Mouse (Mus musculus): ENCODE data around the gene Dpagt1. TPM values are rescaled to one million over a fixed set of nuclear protein-coding genes. Genes with fewer than 3 reads are reported as not detected.
"Not testable (repeated sequence)": the region's sequence is repeated elsewhere in the genome, so short reads cannot be mapped to it uniquely, and the experiment has no call there.

Dpagt1 gene
- total RNA-seq, 2 experiments from 2014 or later: 18.8 to 21.0 TPM

DNA sequence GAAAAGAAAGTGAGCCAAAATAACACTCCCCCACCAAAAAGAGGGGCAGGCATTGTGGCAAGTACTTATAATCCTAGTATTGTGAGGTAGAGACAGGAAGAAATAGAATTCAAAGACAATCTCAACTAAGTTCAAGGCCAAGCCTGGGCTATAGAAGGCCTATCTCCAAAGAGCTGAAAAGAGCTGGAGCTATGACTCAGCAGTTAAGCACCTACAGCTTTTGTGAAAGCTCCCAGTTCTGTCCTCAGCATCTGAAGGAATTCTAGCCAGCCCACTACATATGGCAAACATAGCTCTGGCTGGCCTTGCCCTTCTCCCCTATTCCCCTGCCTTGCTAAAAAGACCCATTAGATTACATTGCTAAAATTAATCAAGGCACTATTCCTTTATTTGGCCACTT lies 47.6 kb downstream of the Dpagt1 start:
- no peak for DNase-seq
- intact Hi-C loops (cut with DNase I): no loop called here

- intact Hi-C loops (cut with DNase I): no loop called here
- no peak for DNase-seq
These were observed 50.3 kb downstream of the Dpagt1 start for GRCm38 (mm10) chr9:44376141-44376540.

GRCm38 (mm10) chr9:44377335-44377734 lies 51.5 kb downstream of the Dpagt1 start:
- DNase-seq; intact Hi-C loops (cut with DNase I): not testable (repeated sequence)

DNA sequence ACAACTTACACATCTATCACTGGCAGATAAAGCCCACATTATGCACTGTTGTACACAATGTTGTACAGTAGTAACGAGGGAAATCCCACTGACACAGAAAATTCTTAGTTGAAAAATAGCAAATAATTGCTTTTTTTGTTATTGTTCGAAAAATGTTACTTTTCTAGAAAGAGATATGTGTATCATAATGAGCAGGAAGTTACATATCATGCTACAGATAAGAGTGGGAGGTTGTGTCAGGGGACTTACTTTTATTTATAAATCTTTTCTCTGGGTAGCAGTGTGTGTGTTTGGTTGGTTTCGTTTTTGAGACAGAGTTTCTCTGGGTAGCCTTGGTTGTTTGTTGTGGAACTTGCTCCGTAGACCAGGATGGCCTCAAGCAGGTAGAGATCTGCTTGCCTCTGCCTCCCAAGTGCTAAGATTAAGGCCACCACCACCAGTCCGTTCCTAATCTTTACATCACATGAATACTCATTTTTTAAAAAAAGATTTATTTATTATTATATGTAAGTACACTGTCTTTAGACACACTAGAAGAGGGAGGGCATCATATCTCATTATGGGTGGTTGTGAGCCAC lies 52.4 kb downstream of the Dpagt1 start:
- intact Hi-C loops (cut with DNase I): no loop called here
- DNase-seq: no peak

GRCm38 (mm10) chr9:44379054-44379834 lies 53.4 kb downstream of the Dpagt1 start, which contains the start of gene Hyou1:
Gene Hyou1 (plus strand): TSS chr9:44379490.
- peak; percentile 99 to 100 for DNase-seq
- intact Hi-C loops (cut with DNase I): no loop called here

GRCm38 (mm10) chr9:44379862-44380261 lies 54.0 kb downstream of the Dpagt1 start:
- intact Hi-C loops (cut with DNase I): loop anchor here (10.0 kb wide), 1 partner anchor 395 kb away; no protein-coding TSS in a partner anchor
- DNase-seq: no peak

Small RNA genes lying within 50 kb of the gene (microRNA-seq; reads per million reads assigned to microRNA genes)
- 0 reads per million in 2 experiments for gene Gm44335

Other genes with a start within 250 kb of the Dpagt1 start
- gene Mfrp, start 224.3 kb upstream of the Dpagt1 start, total RNA-seq (2021): not detected
- gene C1qtnf5, start 218.8 kb upstream of the Dpagt1 start, total RNA-seq (2021): 10 to 100 TPM; 15.2 to 19.5 TPM
- under 1 TPM in 1 of 2 experiments, not detected in 1; 0.12 TPM for gene Gm49380, start 212.5 kb upstream of the Dpagt1 start, total RNA-seq (2021)
- 10 to 100 TPM; 10.1 to 11.3 TPM for gene Rnf26, start 212.5 kb upstream of the Dpagt1 start, total RNA-seq (2021)
- gene Mcam, start 191.6 kb upstream of the Dpagt1 start, total RNA-seq (2021): 10 to 100 TPM; 81.2 to 82.3 TPM
- 10 to 100 TPM; 26.4 to 31.2 TPM for gene Cbl, start 92.0 kb upstream of the Dpagt1 start, total RNA-seq (2021)
- gene Ccdc153, start 85.3 kb upstream of the Dpagt1 start, total RNA-seq (2021): 1 to 10 TPM in 1 of 2 experiments, not detected in 1; 1.1 TPM
- 1 to 10 TPM; 2.0 to 2.8 TPM for gene Pdzd3, start 74.5 kb upstream of the Dpagt1 start, total RNA-seq (2021)
- gene Nlrx1, start 57.4 kb upstream of the Dpagt1 start, total RNA-seq (2021): 10 to 100 TPM; 17.3 TPM
- gene Abcg4, start 37.4 kb upstream of the Dpagt1 start, total RNA-seq (2021): under 1 TPM; 0.72 to 0.73 TPM
- gene Hinfp, start 20.3 kb upstream of the Dpagt1 start, total RNA-seq (2021): 10 to 100 TPM; 11.0 to 11.4 TPM
- 10 to 100 TPM; 15.8 to 16.6 TPM for gene C2cd2l, start 5.7 kb upstream of the Dpagt1 start, total RNA-seq (2021)
- 10 to 100 TPM; 21.6 to 35.0 TPM for gene H2afx, start 8.7 kb downstream of the Dpagt1 start, total RNA-seq (2021)
- 10 to 100 TPM; 44.4 to 46.8 TPM for gene Hmbs, start 18.2 kb downstream of the Dpagt1 start, total RNA-seq (2021)
- gene Vps11, start 35.7 kb downstream of the Dpagt1 start, total RNA-seq (2021): 10 to 100 TPM; 17.8 to 19.5 TPM
- gene Hyou1, start 53.5 kb downstream of the Dpagt1 start, total RNA-seq (2021): 10 to 100 TPM; 38.9 to 52.1 TPM
- gene Slc37a4, start 70.8 kb downstream of the Dpagt1 start, total RNA-seq (2021): 10 to 100 TPM; 29.6 to 31.0 TPM
- gene Rps25, start 81.1 kb downstream of the Dpagt1 start, total RNA-seq (2021): 100 to 1,000 TPM; 728 to 854 TPM
- gene Trappc4, start 81.6 kb downstream of the Dpagt1 start, total RNA-seq (2021): 10 to 100 TPM; 32.1 to 35.8 TPM
- 10 to 100 TPM; 11.4 to 11.9 TPM for gene Ccdc84, start 92.5 kb downstream of the Dpagt1 start, total RNA-seq (2021)
- gene Foxr1, start 115.1 kb downstream of the Dpagt1 start, total RNA-seq (2021): not detected
- not detected for gene Upk2, start 129.0 kb downstream of the Dpagt1 start, total RNA-seq (2021)
- gene Bcl9l, start 156.8 kb downstream of the Dpagt1 start, total RNA-seq (2021): 10 to 100 TPM; 57.9 to 64.9 TPM
- under 1 TPM; 0.12 to 0.20 TPM for gene Cxcr5, start 235.9 kb downstream of the Dpagt1 start, total RNA-seq (2021)

Data from heart, postnatal 14 days (tissue).